Mouse (Mus musculus): ENCODE results near the gene Cdh26.

DNA sequence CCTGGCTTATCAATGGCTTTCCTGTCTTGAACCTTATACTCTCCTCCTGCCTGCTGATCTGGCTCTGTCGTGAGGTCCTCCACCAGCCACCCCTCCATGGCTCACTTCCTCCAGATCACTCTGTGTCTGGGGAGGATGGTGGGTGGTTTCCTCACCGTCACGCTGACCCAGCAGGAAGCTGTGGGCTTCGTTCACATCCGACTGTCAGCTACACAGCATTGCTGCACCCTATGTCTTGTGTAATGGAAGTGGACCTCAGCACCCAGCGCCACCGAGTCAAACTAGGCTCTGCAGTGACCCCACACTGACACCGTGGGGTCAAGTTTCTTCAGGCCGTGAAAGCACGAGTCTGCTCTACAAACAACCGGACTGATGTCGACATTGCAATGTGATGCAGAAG is 75.7 kb downstream of the Cdh26 start:
- TF ChIP-seq GATA1 (IDR thresholded peaks at IDR 0.05; ENCODE audit: low read length) (no peak), TAL1 (IDR thresholded peaks at IDR 0.05; ENCODE audit: low read length) (no peak)
